Mouse (Mus musculus): ENCODE data around the gene Rbmx2. TPM values are rescaled to one million over a fixed set of nuclear protein-coding genes. Genes with fewer than 3 reads are reported as not detected.

The Rbmx2 gene
- polyA plus RNA-seq (2015; fragmentation: Nextera tagmentation; extraction: Ambion mirVana): 10.2 and 10.5 TPM in 2 replicates

DNA sequence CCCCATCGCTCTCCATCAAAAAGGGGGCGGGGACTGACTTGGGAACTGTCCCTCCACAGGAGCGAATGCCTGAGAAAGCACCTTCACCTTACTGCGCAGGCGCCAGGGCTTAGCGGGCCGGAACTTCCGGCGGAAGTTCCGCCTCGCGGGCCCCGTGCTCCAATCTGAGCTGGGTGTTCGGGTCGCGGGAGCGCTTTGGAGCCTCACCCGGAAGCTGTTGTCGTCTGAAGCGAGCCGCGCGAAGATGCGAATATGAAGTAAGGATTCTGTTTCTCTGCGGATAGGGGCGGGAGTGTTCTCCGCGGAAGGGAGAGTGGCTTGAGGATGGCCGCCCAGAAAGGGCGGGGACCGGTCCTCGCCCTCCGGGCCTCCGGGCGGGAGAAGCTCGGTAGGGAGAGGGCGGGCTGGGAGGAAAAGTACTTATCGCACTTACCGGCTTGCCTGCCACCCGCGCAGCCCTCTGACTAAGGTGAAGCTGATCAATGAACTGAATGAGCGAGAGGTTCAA is at the start of gene Rbmx2:
Rbmx2 (plus strand) TSS at position 141 of the 508 bp plus-strand sequence.
- Histone ChIP-seq H3K9ac (replicated peaks) (peak within 1 kb of the TSS; percentile 56; the same call in 1 of the 2 replicates), H3K36me3 (replicated peaks; ENCODE audit: insufficient read depth, low read length) (no peaks in the 10 kb centered on the region), H3K27ac (ENCODE audit: low read depth) (peak within 1 kb of the TSS; percentile 61; the same call in 1 of the 2 replicates), H3K4me2 (ENCODE audit: low read depth, low read length) (peak within 1 kb of the TSS; percentile 70), H3K4me3 (ENCODE audit: low read depth, low read length) (peak within 1 kb of the TSS; percentile 60), H3K9me3 (ENCODE audit: low read length) (no peaks in the 10 kb centered on the region), H3K27me3 (ENCODE audit: insufficient read depth, low read length) (no peaks in the 10 kb centered on the region), H3K4me1 (ENCODE audit: insufficient read depth) (0 out of 2 replicates have a peak, but pooled peaks cover 4% of the 10 kb centered on the region)
- DNase-seq (peak; percentile 90), ATAC-seq (peak; percentile 95)
- TF ChIP-seq CTCF (IDR thresholded peaks at IDR 0.05; ENCODE audit: low read depth) (no peak), EP300 (IDR thresholded peaks at IDR 0.05; ENCODE audit: low read depth) (no peak)
- 13% methylated on average over 42 of the region's 42 CpGs for WGBS (ENCODE audit: insufficient replicate concordance)

GRCm38 (mm10) chrX:48666807-48667206 is 28.0 kb upstream of the Rbmx2 start:
- TF ChIP-seq CTCF (IDR thresholded peaks at IDR 0.05; ENCODE audit: low read depth) (no peak), EP300 (IDR thresholded peaks at IDR 0.05; ENCODE audit: low read depth) (no peak)
- WGBS (ENCODE audit: insufficient replicate concordance): 47% methylated on average over 6 of the region's 6 CpGs
- no peak overlapping the region for H3K4me2 ChIP-seq (ENCODE audit: low read depth, low read length)
- ATAC-seq (no peak), DNase-seq (no peak)
- no peaks in the 10 kb centered on the region for H3K4me1 ChIP-seq (ENCODE audit: insufficient read depth)
- no peak overlapping the region for H3K4me3 ChIP-seq (ENCODE audit: low read depth, low read length)
- no peaks in the 10 kb centered on the region for H3K36me3 ChIP-seq (replicated peaks; ENCODE audit: insufficient read depth, low read length)
- H3K27ac ChIP-seq (ENCODE audit: low read depth): no peak overlapping the region
- no peak overlapping the region for H3K9ac ChIP-seq (replicated peaks)
- no peaks in the 10 kb centered on the region for H3K9me3 ChIP-seq (ENCODE audit: low read length)
- no peaks in the 10 kb centered on the region for H3K27me3 ChIP-seq (ENCODE audit: insufficient read depth, low read length)

DNA sequence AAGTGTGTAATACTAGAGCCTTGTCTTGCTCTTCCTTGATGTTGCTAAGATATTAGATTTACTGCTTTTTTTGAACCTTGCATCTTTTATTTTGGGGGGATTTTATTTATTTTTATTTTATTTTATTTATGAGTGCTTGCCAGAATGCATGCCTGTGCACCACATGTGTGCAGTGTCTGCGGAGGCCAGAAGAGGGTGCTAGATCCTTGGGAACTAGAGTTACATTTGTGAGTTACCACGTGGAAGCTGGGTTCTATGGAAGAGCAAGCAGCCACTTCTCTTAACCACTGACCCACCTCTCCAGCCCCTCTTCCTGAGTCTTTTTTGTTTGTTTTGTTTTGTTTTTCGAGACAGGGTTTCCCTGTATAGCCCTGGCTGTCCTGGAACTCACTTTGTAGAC is 25.2 kb upstream of the Rbmx2 start:
- H3K9ac ChIP-seq (replicated peaks): no peak overlapping the region

GRCm38 (mm10) chrX:48671714-48672113 is 23.1 kb upstream of the Rbmx2 start:
- no peak overlapping the region for H3K9ac ChIP-seq (replicated peaks)
- no peak for DNase-seq
- H3K4me1 ChIP-seq (ENCODE audit: insufficient read depth): no peaks in the 10 kb centered on the region
- H3K27me3 ChIP-seq (ENCODE audit: insufficient read depth, low read length): no peaks in the 10 kb centered on the region; the same call in 1 of the 2 replicates
- H3K36me3 ChIP-seq (replicated peaks; ENCODE audit: insufficient read depth, low read length): no peaks in the 10 kb centered on the region
- H3K9me3 ChIP-seq (ENCODE audit: low read length): no peaks in the 10 kb centered on the region
- H3K4me2 ChIP-seq (ENCODE audit: low read depth, low read length): no peak overlapping the region
- no peak overlapping the region for H3K4me3 ChIP-seq (ENCODE audit: low read depth, low read length)
- TF ChIP-seq EP300 (IDR thresholded peaks at IDR 0.05; ENCODE audit: low read depth): no peak
- TF ChIP-seq CTCF (IDR thresholded peaks at IDR 0.05; ENCODE audit: low read depth): no peak
- ATAC-seq: no peak
- WGBS (ENCODE audit: insufficient replicate concordance): 37% methylated on average over 3 of the region's 3 CpGs
- H3K27ac ChIP-seq (ENCODE audit: low read depth): no peak overlapping the region

More for the DNA sequence above, 25.2 kb upstream of the Rbmx2 start:
- Histone ChIP-seq H3K9me3 (ENCODE audit: low read length) (no peaks in the 10 kb centered on the region), H3K4me3 (ENCODE audit: low read depth, low read length) (no peak overlapping the region), H3K36me3 (replicated peaks; ENCODE audit: insufficient read depth, low read length) (no peaks in the 10 kb centered on the region), H3K27me3 (ENCODE audit: insufficient read depth, low read length) (no peaks in the 10 kb centered on the region; the same call in 1 of the 2 replicates), H3K4me1 (ENCODE audit: insufficient read depth) (no peaks in the 10 kb centered on the region), H3K27ac (ENCODE audit: low read depth) (no peak overlapping the region), H3K4me2 (ENCODE audit: low read depth, low read length) (no peak overlapping the region)
- TF ChIP-seq EP300 (IDR thresholded peaks at IDR 0.05; ENCODE audit: low read depth) (no peak), CTCF (IDR thresholded peaks at IDR 0.05; ENCODE audit: low read depth) (peak; percentile 47)
- ATAC-seq (no peak), DNase-seq (peak; percentile 13)
- WGBS (ENCODE audit: insufficient replicate concordance): 55% methylated on average over 3 of the region's 3 CpGs

DNA sequence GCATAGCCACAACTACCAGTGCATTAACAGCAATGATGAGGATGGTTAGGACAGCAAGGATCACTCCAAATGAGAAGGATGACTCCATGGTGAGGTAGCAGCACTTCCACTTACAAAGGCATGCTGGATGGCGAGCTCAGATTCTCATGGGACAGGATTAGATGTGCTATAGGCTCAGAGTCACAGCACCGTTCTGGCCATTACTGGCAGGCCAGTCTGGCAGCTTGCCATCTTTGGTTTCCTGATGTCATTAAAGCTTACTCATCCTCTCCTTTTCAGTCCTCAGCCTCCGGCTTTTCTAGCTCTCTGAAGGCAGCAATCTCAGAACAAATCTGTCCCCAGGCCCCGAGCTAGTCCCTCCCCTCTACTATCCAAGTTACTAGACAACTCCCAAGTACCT is 20.6 kb upstream of the Rbmx2 start, which contains the start of gene Gpr119:
Gpr119 (minus strand) TSS at position 308 of the 400 bp plus-strand sequence.
- WGBS (ENCODE audit: insufficient replicate concordance): 64% methylated on average over 4 of the region's 4 CpGs
- Histone ChIP-seq H3K9me3 (ENCODE audit: low read length) (no peaks in the 10 kb centered on the region), H3K27me3 (ENCODE audit: insufficient read depth, low read length) (no peaks in the 10 kb centered on the region; the same call in 1 of the 2 replicates), H3K4me2 (ENCODE audit: low read depth, low read length) (no peak within 1 kb of the TSS), H3K9ac (replicated peaks) (no peak within 1 kb of the TSS), H3K27ac (ENCODE audit: low read depth) (no peak within 1 kb of the TSS), H3K36me3 (replicated peaks; ENCODE audit: insufficient read depth, low read length) (no peaks in the 10 kb centered on the region), H3K4me1 (ENCODE audit: insufficient read depth) (no peaks in the 10 kb centered on the region), H3K4me3 (ENCODE audit: low read depth, low read length) (no peak within 1 kb of the TSS)
- TF ChIP-seq CTCF (IDR thresholded peaks at IDR 0.05; ENCODE audit: low read depth): no peak
- no peak for TF ChIP-seq EP300 (IDR thresholded peaks at IDR 0.05; ENCODE audit: low read depth)
- no peak for DNase-seq
- ATAC-seq: no peak

DNA sequence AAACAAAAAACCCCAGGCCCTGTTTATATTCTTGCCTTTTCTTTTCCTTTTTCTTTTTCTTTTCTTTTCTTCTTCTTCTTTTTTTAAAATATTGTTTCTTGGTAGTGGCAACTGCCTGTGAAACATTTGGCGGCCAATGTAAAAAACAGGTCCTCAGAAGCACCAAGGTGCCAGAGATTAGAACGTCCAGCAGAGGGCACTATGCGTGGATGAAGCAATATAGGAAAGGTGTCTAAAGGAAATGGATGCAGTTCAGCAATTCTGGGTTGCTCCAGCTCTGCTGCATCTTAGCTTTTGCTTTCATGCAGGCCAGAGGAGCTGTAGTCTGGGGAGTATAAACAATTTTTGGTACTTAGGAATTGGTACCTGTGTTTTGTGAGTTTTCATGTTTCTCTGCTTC is 11.4 kb upstream of the Rbmx2 start:
- H3K9ac ChIP-seq (replicated peaks): no peak overlapping the region
- no peak overlapping the region for H3K4me2 ChIP-seq (ENCODE audit: low read depth, low read length)
- TF ChIP-seq CTCF (IDR thresholded peaks at IDR 0.05; ENCODE audit: low read depth): peak; percentile 73
- no peak for TF ChIP-seq EP300 (IDR thresholded peaks at IDR 0.05; ENCODE audit: low read depth)
- ATAC-seq: no peak
- 20% methylated on average over 3 of the region's 3 CpGs for WGBS (ENCODE audit: insufficient replicate concordance)
- peak; percentile 39 for DNase-seq
- H3K36me3 ChIP-seq (replicated peaks; ENCODE audit: insufficient read depth, low read length): no peaks in the 10 kb centered on the region
- no peak overlapping the region for H3K27ac ChIP-seq (ENCODE audit: low read depth)
- H3K4me1 ChIP-seq (ENCODE audit: insufficient read depth): no peaks in the 10 kb centered on the region
- H3K27me3 ChIP-seq (ENCODE audit: insufficient read depth, low read length): no peaks in the 10 kb centered on the region
- H3K9me3 ChIP-seq (ENCODE audit: low read length): no peaks in the 10 kb centered on the region
- no peak overlapping the region for H3K4me3 ChIP-seq (ENCODE audit: low read depth, low read length)
